Mouse (Mus musculus): ENCODE measurements around the gene Rpl26.

Gene Rpl26

GRCm38 (mm10) chr11:68901351-68902046, at the start of gene Rpl26:
Gene Rpl26, plus strand, starts transcription at chr11:68901583.
- peak; percentile 98 to 99 for DNase-seq (ENCODE audit: low spot score in 2 of 2)

GRCm38 (mm10) chr11:68851644-68852485, 49.5 kb upstream of the Rpl26 start:
- no peak for DNase-seq (ENCODE audit: low spot score in 2 of 2)

GRCm38 (mm10) chr11:68852486-68852901, 48.9 kb upstream of the Rpl26 start:
- peak in 1 of 2 experiments; percentile 59 for DNase-seq (ENCODE audit: low spot score in 2 of 2)

- peak; percentile 99 to 100 for DNase-seq (ENCODE audit: low spot score in 2 of 2)
These were observed 48.4 kb upstream of the Rpl26 start for GRCm38 (mm10) chr11:68852932-68853409.

GRCm38 (mm10) chr11:68853611-68854401, 47.6 kb upstream of the Rpl26 start:
- DNase-seq (ENCODE audit: low spot score in 2 of 2), result no peak

GRCm38 (mm10) chr11:68854621-68855020, 46.8 kb upstream of the Rpl26 start:
- no peak for DNase-seq (ENCODE audit: low spot score in 2 of 2)

- no peak for DNase-seq (ENCODE audit: low spot score in 2 of 2)
These were observed 44.1 kb upstream of the Rpl26 start for GRCm38 (mm10) chr11:68857329-68857728.

GRCm38 (mm10) chr11:68859943-68860593, 41.3 kb upstream of the Rpl26 start:
- DNase-seq (ENCODE audit: low spot score in 2 of 2), result no peak

- DNase-seq (ENCODE audit: low spot score in 2 of 2), result no peak
These were observed 39.1 kb upstream of the Rpl26 start for GRCm38 (mm10) chr11:68862260-68862659.

- no peak for DNase-seq (ENCODE audit: low spot score in 2 of 2)
These were observed 37.7 kb upstream of the Rpl26 start for GRCm38 (mm10) chr11:68863631-68864091.

GRCm38 (mm10) chr11:68864544-68865189, 36.7 kb upstream of the Rpl26 start:
- no peak for DNase-seq (ENCODE audit: low spot score in 2 of 2)

GRCm38 (mm10) chr11:68871277-68871676, 30.1 kb upstream of the Rpl26 start:
- no peak for DNase-seq (ENCODE audit: low spot score in 2 of 2)

- DNase-seq (ENCODE audit: low spot score in 2 of 2), result no peak
These were observed 29.6 kb upstream of the Rpl26 start, which contains the start of gene Ndel1 for GRCm38 (mm10) chr11:68871748-68872147. Gene Ndel1, minus strand, starts transcription at chr11:68871858.

GRCm38 (mm10) chr11:68874841-68875240, 26.5 kb upstream of the Rpl26 start:
- DNase-seq (ENCODE audit: low spot score in 2 of 2), result peak in 1 of 2 experiments; percentile 42

- no peak for DNase-seq (ENCODE audit: low spot score in 2 of 2)
These were observed 22.6 kb upstream of the Rpl26 start for GRCm38 (mm10) chr11:68878811-68879210.

GRCm38 (mm10) chr11:68882107-68882506, 19.3 kb upstream of the Rpl26 start:
- DNase-seq (ENCODE audit: low spot score in 2 of 2), result no peak

GRCm38 (mm10) chr11:68883843-68884242, 17.5 kb upstream of the Rpl26 start:
- no peak for DNase-seq (ENCODE audit: low spot score in 2 of 2)

GRCm38 (mm10) chr11:68884368-68884767, 17.0 kb upstream of the Rpl26 start:
- DNase-seq (ENCODE audit: low spot score in 2 of 2), result no peak

GRCm38 (mm10) chr11:68886091-68886490, 15.3 kb upstream of the Rpl26 start:
- DNase-seq (ENCODE audit: low spot score in 2 of 2), result no peak

- no peak for DNase-seq (ENCODE audit: low spot score in 2 of 2)
These were observed 13.1 kb upstream of the Rpl26 start, which contains the start of gene Rnf222 for GRCm38 (mm10) chr11:68888253-68888652. Gene Rnf222, plus strand, starts transcription at chr11:68888553.

- no peak for DNase-seq (ENCODE audit: low spot score in 2 of 2)
These were observed 12.7 kb upstream of the Rpl26 start for GRCm38 (mm10) chr11:68888653-68889052.

Data from cerebellum, postnatal 4 days (tissue).